ENCODE assay signal across 30 mouse cellular contexts in the genomic region with DNA sequence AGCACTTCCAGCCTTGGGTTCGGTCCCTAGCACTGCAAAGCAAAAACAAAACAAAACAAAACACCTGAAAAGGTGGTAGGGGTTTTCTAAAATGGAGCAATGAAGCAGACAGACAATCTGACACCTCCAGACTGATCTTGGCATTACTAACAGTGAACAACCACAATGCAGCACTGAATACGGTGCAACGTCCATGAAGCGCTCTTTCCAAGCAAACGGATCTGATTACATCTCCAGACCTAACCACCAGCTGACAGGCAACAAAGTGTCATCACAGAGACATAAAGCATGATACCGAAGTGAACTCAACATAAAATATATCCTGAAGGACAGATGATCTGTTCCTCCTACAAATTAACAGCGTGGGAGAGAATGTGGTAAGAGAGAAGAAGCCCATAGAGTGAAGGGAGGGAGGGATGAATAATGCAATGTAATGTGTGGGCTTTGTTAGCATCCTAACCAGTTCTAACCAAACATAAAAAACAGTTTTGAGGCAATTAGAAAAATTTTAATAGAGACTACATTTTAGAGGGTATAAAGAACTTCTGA. TPM values are rescaled to one million over a fixed set of nuclear protein-coding genes. Genes with fewer than 3 reads are reported as not detected.
DNase-seq lines count a peak whose midpoint lies in the region; ATAC-seq and TF ChIP-seq lines count a peak whose summit lies in the region.
"Had no signal": no experiment of that assay in that cellular context is flagged by ENCODE, and none has a peak within 500 bp of the region (broad histone marks: within the 10 kb centered on the region; RNA-seq: fewer than 3 reads in every experiment).

No protein-coding gene starts in this region.

- no peak overlapping the region for H3K4me2 ChIP-seq in kidney, embryonic 15.5 days
- H3K4me2 ChIP-seq: embryonic facial prominence, embryonic 13.5 days; embryonic facial prominence, embryonic 15.5 days; forebrain, embryonic 12.5 days had no signal

- H3K4me3 ChIP-seq in kidney, embryonic 15.5 days (replicated peaks), result no peak overlapping the region
- no peak overlapping the region for H3K4me3 ChIP-seq in layer of hippocampus, adult 2 months
- H3K4me3 ChIP-seq: embryonic facial prominence, embryonic 13.5 days; embryonic facial prominence, embryonic 15.5 days; erythroblast, embryonic 14.5 days; forebrain, embryonic 10.5 days; forebrain, embryonic 12.5 days had no signal

- peaks cover 85% of the 10 kb centered on the region for H3K36me3 ChIP-seq in kidney, embryonic 15.5 days

- H3K9me3 ChIP-seq in kidney, embryonic 15.5 days (replicated peaks), result no peaks in the 10 kb centered on the region
- H3K9me3 ChIP-seq: embryonic facial prominence, embryonic 13.5 days; embryonic facial prominence, embryonic 15.5 days; forebrain, embryonic 10.5 days; forebrain, embryonic 12.5 days; G1E had no signal

- ATAC-seq in frontal cortex, adult (ENCODE audit: low TSS enrichment), result peak; percentile 76
- ATAC-seq in kidney, embryonic 15.5 days (replicated peaks; ENCODE audit: low FRiP score), result 0 out of 2 replicates have a peak, but pooled peaks have one; percentile 58
- ATAC-seq: activated CD4-positive, CD25-positive, alpha-beta regulatory T cell, adult 4 months; CD4-positive, CD25-positive, alpha-beta regulatory T cell, adult 4 months; forebrain, embryonic 14.5 days; Patski had no signal

- TF ChIP-seq CTCF in layer of hippocampus, adult 2 months (conservative IDR thresholded peaks at IDR 0.05), result no peak

- H3K27me3 ChIP-seq in kidney, embryonic 15.5 days, result no peaks in the 10 kb centered on the region
- H3K27me3 ChIP-seq: CH12.LX; embryonic facial prominence, embryonic 13.5 days; embryonic facial prominence, embryonic 15.5 days; forebrain, embryonic 12.5 days; Patski had no signal

- 51% methylated on average over 7 of the region's 7 CpGs for WGBS in kidney, embryonic 15.5 days

- H3K4me1 ChIP-seq in kidney, embryonic 15.5 days, result peaks cover 3% of the 10 kb centered on the region; the same call in 1 of the 2 replicates
- H3K4me1 ChIP-seq: embryonic facial prominence, embryonic 15.5 days; forebrain, embryonic 10.5 days; forebrain, embryonic 12.5 days had no signal

- H3K9ac ChIP-seq in kidney, embryonic 15.5 days, result no peak overlapping the region
- H3K9ac ChIP-seq: embryonic facial prominence, embryonic 13.5 days; embryonic facial prominence, embryonic 15.5 days; forebrain, embryonic 12.5 days had no signal

- H3K27ac ChIP-seq in kidney, embryonic 15.5 days, result no peak overlapping the region
- peak overlapping the region; percentile 53; the same call in 1 of the 2 replicates for H3K27ac ChIP-seq in layer of hippocampus, adult 2 months
- H3K27ac ChIP-seq: embryonic facial prominence, embryonic 13.5 days; embryonic facial prominence, embryonic 15.5 days; forebrain, embryonic 10.5 days; forebrain, embryonic 12.5 days had no signal

- DNase-seq in frontal cortex, postnatal 36 days (ENCODE audit: low spot score in 2 of 2), result no peak
- DNase-seq in kidney, postnatal 10 days, result no peak
- DNase-seq in layer of hippocampus, adult 2 months (ENCODE audit: low spot score in 2 of 2), result peak in 1 of 2 experiments; percentile 31
- DNase-seq in layer of hippocampus, adult 9-11 months, result no peak
- DNase-seq in right cerebral cortex, postnatal 25 days, result no peak
- DNase-seq: adrenal gland, adult 8-10 months; adrenal gland, postnatal 14 days; adrenal gland, postnatal 36 days; B cell, adult 2 months; cerebellum, adult 11 months; cerebellum, adult 18-20 months; cerebellum, adult 8-10 months; cerebellum, adult 9-11 months; cerebellum, postnatal 14 days; cerebellum, postnatal 36 days; embryo, embryonic 11 days had no signal

RNA-seq across cellular contexts. Expression of gene Rbm28, which starts 37.9 kb away (rescaled TPM):
- polyA plus RNA-seq in kidney, embryonic 15.5 days (2015; fragmentation: Nextera tagmentation; extraction: Ambion mirVana), result 46.1 and 48.8 TPM in 2 replicates
- 10 to 100 TPM; 43.6 to 51.0 TPM for total RNA-seq in layer of hippocampus, adult 2 months (2021)

RNA-seq across cellular contexts. Expression of gene Prrt4, which starts 52.4 kb away (rescaled TPM):
- polyA plus RNA-seq in kidney, embryonic 15.5 days (2015; fragmentation: Nextera tagmentation; extraction: Ambion mirVana), result 1.0 and 1.6 TPM in 2 replicates
- 1 to 10 TPM; 2.6 to 2.7 TPM for total RNA-seq in layer of hippocampus, adult 2 months (2021)
- total RNA-seq: CH12.LX; common myeloid progenitor, adult 5-6 weeks had no signal
- polyA plus RNA-seq: activated CD4-positive, CD25-positive, alpha-beta regulatory T cell, adult 4 months; G1E had no signal
